Mouse (Mus musculus) embryonic facial prominence, embryonic 11.5 days (tissue): ENCODE results near the gene Mettl24. TPM values are rescaled to one million over a fixed set of nuclear protein-coding genes. Genes with fewer than 3 reads are reported as not detected.

Source experiments
- ATAC-seq: fragments of 200-750 bp; cut with Nextera tagmentation; replicated peaks from 2 replicates; pipeline ENCODE4 v1.8.0; 2017; ENCODE audit warnings: low read depth; ENCODE audit not compliant: insufficient number of reproducible peaks, low FRiP score, low TSS enrichment
- DNase-seq: peaks from one replicate; pipeline ENCODE4 v3.0.0-alpha.2; 2015; ENCODE audit warnings: low spot score
- H3K27ac ChIP-seq: fragments of 300-500 bp; sonication (generic); replicated peaks from 2 replicates; pipeline ENCODE4 v1.5.1; 2014; ENCODE audit warnings: mild to moderate bottlenecking, low read depth, low read length, control low read depth
- H3K27me3 ChIP-seq: fragments of 300-500 bp; sonication (generic); 2 replicates; pipeline ENCODE4 v1.6.1; 2014; ENCODE audit warnings: mild to moderate bottlenecking, low read length, moderate library complexity, mixed read lengths; ENCODE audit not compliant: control insufficient read depth, insufficient read depth
- H3K36me3 ChIP-seq: fragments of 300-500 bp; sonication (generic); replicated peaks from 2 replicates; pipeline ENCODE4 v1.6.1; 2014; ENCODE audit warnings: low read depth, mild to moderate bottlenecking, low read length, moderate library complexity, mixed read lengths; ENCODE audit not compliant: control insufficient read depth, insufficient read depth
- H3K4me1 ChIP-seq: fragments of 300-500 bp; sonication (generic); 2 replicates; pipeline ENCODE4 v1.6.1; 2014; ENCODE audit warnings: low read length, mixed read lengths; ENCODE audit not compliant: control insufficient read depth, insufficient read depth
- H3K4me2 ChIP-seq: fragments of 300-500 bp; sonication (generic); 2 replicates; pipeline ENCODE4 v1.6.1; 2014; ENCODE audit warnings: low read depth, mild to moderate bottlenecking, control low read depth, low read length, moderate library complexity
- H3K4me3 ChIP-seq: fragments of 300-500 bp; sonication (generic); 2 replicates; pipeline ENCODE4 v1.5.1; 2014; ENCODE audit warnings: low read depth, low read length, control low read depth
- H3K9ac ChIP-seq: fragments of 300-500 bp; sonication (generic); replicated peaks from 2 replicates; pipeline ENCODE4 v1.6.1; 2014; ENCODE audit warnings: mild to moderate bottlenecking, control low read depth, low read length
- H3K9me3 ChIP-seq: fragments of 300-500 bp; sonication (generic); replicated peaks from 2 replicates; pipeline ENCODE4 v1.6.1; 2016; ENCODE audit warnings: mild to moderate bottlenecking, low read length, inconsistent platforms, mixed read lengths; ENCODE audit not compliant: control insufficient read depth
- WGBS: fragments of 180-500 bp; shearing (Covaris S2); extraction: QIAGEN DNeasy Blood & Tissue Kit; methylation state at CpG from one replicate; pipeline ENCODE4 v1.1.7; 2014; 5-methylcytosine and 5-hydroxymethylcytosine counted together
- polyA plus RNA-seq: library from polyadenylated mRNA; unstranded; fragments of >200 nt; fragmentation: Nextera tagmentation; extraction: Ambion mirVana; gene quantifications from 2 replicates; pipeline ENCODE4 v1.2.1, GENCODE M21; 2014

Gene Mettl24
- polyA plus RNA-seq, 1 experiment from 2014 or later, result 0.98 TPM

- 72% methylated on average over 11 of the region's 11 CpGs for WGBS
- Histone ChIP-seq H3K27ac (no peak overlapping the region), H3K4me1 (no peaks in the 10 kb centered on the region), H3K36me3 (no peaks in the 10 kb centered on the region), H3K4me2 (no peak overlapping the region), H3K9ac (no peak overlapping the region), H3K9me3 (no peaks in the 10 kb centered on the region), H3K4me3 (no peak overlapping the region), H3K27me3 (no peaks in the 10 kb centered on the region)
- ATAC-seq, result no peak
- DNase-seq, result no peak
These were observed 43.3 kb downstream of the Mettl24 start for GRCm38 (mm10) chr10:40726288-40726902.

DNA sequence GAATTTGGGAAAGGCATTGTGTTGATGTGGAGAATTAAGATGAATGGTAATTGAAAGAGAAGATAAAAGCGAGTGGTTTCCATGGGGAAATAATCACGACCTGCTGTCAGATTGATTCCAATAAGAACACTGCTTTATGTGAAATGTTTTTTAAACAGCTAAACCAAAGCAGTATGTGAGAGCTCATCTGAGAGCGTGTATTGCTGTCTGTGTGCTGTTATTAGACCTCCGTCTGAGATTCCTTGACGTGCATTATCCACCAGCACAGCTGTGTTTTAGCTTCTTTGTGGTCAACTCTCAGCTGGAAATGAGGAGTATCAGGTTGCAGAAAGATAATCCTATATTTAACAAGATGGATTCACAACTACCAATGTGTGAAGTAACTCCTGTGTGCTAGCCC, 43.9 kb downstream of the Mettl24 start:
- Histone ChIP-seq H3K27me3 (no peaks in the 10 kb centered on the region), H3K9ac (no peak overlapping the region), H3K4me2 (no peak overlapping the region), H3K4me1 (no peaks in the 10 kb centered on the region), H3K27ac (no peak overlapping the region), H3K36me3 (no peaks in the 10 kb centered on the region), H3K9me3 (no peaks in the 10 kb centered on the region), H3K4me3 (no peak overlapping the region)
- DNase-seq (peak; percentile 22), ATAC-seq (no peak)
- WGBS, result 37% methylated on average over 5 of the region's 5 CpGs

- ATAC-seq (no peak), DNase-seq (no peak)
- Histone ChIP-seq H3K36me3 (no peaks in the 10 kb centered on the region), H3K4me3 (no peak overlapping the region), H3K27ac (no peak overlapping the region), H3K4me2 (no peak overlapping the region), H3K9me3 (no peaks in the 10 kb centered on the region), H3K27me3 (no peaks in the 10 kb centered on the region), H3K9ac (no peak overlapping the region), H3K4me1 (no peaks in the 10 kb centered on the region)
- WGBS, result 82% methylated on average over 5 of the region's 5 CpGs
These were observed 47.1 kb downstream of the Mettl24 start for GRCm38 (mm10) chr10:40730200-40730599.

DNA sequence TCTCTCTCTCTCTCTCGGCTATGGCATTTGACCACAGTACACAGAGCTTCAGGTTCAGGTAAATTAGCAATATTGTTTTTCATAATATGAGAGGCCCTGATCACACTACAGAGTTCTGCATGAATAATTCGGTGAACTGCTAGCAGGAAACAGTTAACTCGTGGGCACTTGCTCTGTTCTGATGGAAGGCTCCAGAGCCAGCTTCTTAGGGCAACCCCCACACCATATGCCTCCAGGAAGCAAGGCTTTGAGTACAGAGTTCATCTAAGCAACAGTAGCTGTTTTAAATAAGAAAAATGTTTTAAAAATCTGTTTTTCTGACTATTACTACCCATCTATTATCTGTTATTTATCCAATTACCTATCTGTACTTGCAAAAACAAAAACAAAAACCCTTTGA, 50.2 kb downstream of the Mettl24 start:
- WGBS, result 61% methylated on average over 3 of the region's 3 CpGs
- H3K4me3 ChIP-seq, result no peak overlapping the region
- no peaks in the 10 kb centered on the region for H3K27me3 ChIP-seq
- ATAC-seq (no peak), DNase-seq (no peak)
- H3K9ac ChIP-seq, result no peak overlapping the region
- no peaks in the 10 kb centered on the region for H3K36me3 ChIP-seq
- no peak overlapping the region for H3K4me2 ChIP-seq
- H3K4me1 ChIP-seq, result no peaks in the 10 kb centered on the region
- H3K27ac ChIP-seq, result no peak overlapping the region
- H3K9me3 ChIP-seq, result no peaks in the 10 kb centered on the region

- Histone ChIP-seq H3K4me3 (no peak overlapping the region), H3K9me3 (no peaks in the 10 kb centered on the region), H3K27me3 (no peaks in the 10 kb centered on the region), H3K9ac (no peak overlapping the region), H3K27ac (no peak overlapping the region), H3K4me1 (no peaks in the 10 kb centered on the region), H3K36me3 (no peaks in the 10 kb centered on the region), H3K4me2 (no peak overlapping the region)
- ATAC-seq, result no peak
- 82% methylated on average over 6 of the region's 6 CpGs for WGBS
- no peak for DNase-seq
These were observed 53.1 kb downstream of the Mettl24 start for GRCm38 (mm10) chr10:40736172-40736571.

DNA sequence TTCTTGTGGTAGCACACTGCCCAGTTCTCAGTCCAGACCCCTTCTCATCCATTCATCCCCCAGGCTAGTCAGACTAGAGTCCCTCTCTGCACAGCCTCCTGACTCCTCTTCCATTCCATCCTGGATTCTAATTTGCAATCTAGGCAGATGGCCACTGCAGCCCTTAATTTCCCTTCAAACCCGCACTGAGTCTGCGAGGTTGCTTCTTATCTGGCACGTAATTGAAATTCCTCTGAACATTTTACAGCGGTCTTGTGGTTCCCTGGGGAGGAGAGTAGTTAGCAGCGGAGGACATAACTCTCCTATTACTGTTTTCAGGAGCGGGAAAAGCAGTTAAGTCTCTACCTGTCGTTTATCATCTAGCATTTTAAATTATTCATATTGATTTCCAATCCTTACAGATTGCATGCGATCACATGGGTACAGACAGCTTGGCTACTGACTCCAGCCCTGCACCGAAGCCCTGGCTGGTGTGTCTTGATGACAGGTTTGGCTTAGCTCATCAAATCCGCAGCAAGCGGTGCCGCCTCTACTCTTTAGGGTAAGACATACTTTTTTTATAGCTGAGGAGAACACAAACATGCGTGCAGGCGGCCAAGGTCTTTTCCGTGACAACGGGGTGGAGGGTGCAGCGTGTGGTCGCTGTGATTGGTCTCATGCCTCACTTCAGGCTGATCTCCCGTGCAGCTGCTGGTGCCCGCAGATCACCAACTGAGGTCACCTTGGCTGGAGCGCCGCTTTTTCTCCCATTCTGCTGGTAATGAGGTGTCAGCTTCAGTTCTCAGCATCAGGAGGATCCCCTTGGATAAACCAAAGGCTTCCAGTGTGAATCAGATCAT, 54.4 kb downstream of the Mettl24 start:
- no peak overlapping the region for H3K9ac ChIP-seq
- no peak overlapping the region for H3K4me3 ChIP-seq
- H3K27ac ChIP-seq, result no peak overlapping the region
- no peaks in the 10 kb centered on the region for H3K36me3 ChIP-seq
- DNase-seq (no peak), ATAC-seq (no peak)
- H3K9me3 ChIP-seq, result no peaks in the 10 kb centered on the region
- 74% methylated on average over 22 of the region's 22 CpGs for WGBS
- no peaks in the 10 kb centered on the region for H3K27me3 ChIP-seq
- H3K4me1 ChIP-seq, result no peaks in the 10 kb centered on the region
- H3K4me2 ChIP-seq, result no peak overlapping the region

DNA sequence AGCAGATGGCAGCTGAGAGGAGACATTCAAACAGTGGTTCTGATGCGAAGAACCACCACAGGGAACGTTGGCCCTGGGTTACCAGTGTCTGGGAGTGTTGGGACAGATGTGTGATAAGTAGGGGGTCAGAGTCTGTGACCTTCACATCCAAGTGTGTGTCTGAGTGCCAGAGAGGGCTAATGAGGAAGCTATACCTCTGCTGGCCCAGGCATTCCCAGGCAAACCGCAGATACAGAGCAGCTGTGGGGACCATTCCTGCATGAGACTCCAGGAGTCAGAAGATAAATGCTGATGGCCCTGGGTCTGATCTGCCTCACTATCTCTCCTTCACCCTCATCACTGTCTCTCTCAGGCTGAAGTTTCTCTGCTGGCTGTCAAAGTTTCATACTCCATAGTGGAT, 57.6 kb downstream of the Mettl24 start:
- 66% methylated on average over 3 of the region's 3 CpGs for WGBS

GRCm38 (mm10) chr10:40750293-40751047, 67.4 kb downstream of the Mettl24 start:
- ATAC-seq, result no peak
- no peak for DNase-seq
- 79% methylated on average over 10 of the region's 10 CpGs for WGBS
- no peaks in the 10 kb centered on the region for H3K4me1 ChIP-seq
- no peak overlapping the region for H3K9ac ChIP-seq
- H3K9me3 ChIP-seq, result no peaks in the 10 kb centered on the region
- no peak overlapping the region for H3K27ac ChIP-seq
- H3K4me3 ChIP-seq, result no peak overlapping the region
- H3K4me2 ChIP-seq, result no peak overlapping the region
- H3K36me3 ChIP-seq, result no peaks in the 10 kb centered on the region
- H3K27me3 ChIP-seq, result no peaks in the 10 kb centered on the region

More for the DNA sequence above, 57.6 kb downstream of the Mettl24 start:
- Histone ChIP-seq H3K4me3 (no peak overlapping the region), H3K4me2 (no peak overlapping the region), H3K4me1 (no peaks in the 10 kb centered on the region), H3K36me3 (no peaks in the 10 kb centered on the region), H3K9ac (no peak overlapping the region), H3K27ac (no peak overlapping the region), H3K27me3 (no peaks in the 10 kb centered on the region), H3K9me3 (no peaks in the 10 kb centered on the region)
- DNase-seq (no peak), ATAC-seq (no peak)
